Mouse (Mus musculus): ENCODE data around the gene Gabrr1.
"Not testable (repeated sequence)": the region's sequence is repeated elsewhere in the genome, so short reads cannot be mapped to it uniquely, and the experiment has no call there.

DNA sequence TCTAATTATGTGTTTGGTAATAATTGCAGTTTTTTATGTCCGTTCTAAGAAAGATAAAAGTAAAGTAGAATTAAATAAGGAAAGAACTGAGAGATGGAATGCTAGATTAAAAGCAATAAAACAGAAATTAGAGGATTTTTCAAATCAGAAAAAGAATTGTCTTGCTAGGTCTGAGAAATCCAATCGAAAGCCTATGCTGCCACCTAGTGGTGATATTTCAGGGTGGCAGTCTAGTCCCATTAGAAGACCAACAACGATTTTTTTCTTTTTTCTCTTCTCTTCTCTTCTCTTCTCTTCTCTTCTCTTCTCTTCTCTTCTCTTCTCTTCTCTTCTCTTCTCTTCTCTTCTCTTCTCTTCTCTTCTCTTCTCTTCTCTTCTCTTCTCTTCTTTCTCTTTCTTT, 13.2 kb upstream of the Gabrr1 start:
- TF ChIP-seq CTCF (IDR thresholded peaks at IDR 0.05; ENCODE audit: low read depth, low read length): 0 out of 2 replicates have a peak, but pooled peaks have one; percentile 10
- TF ChIP-seq TAL1 (conservative IDR thresholded peaks at IDR 0.05; ENCODE audit: low read depth, low read length); GATA2 (IDR thresholded peaks at IDR 0.05; ENCODE audit: borderline replicate concordance, low read depth, low read length); POLR2AphosphoS5 (IDR thresholded peaks at IDR 0.05; ENCODE audit: insufficient replicate concordance, low read depth, low read length): not testable (repeated sequence)
